Mouse (Mus musculus): Measurements from ENCODE around the gene Glud1. TPM values are rescaled to one million over a fixed set of nuclear protein-coding genes. Genes with fewer than 3 reads are reported as not detected.

Gene Glud1
- 71.0 TPM for polyA plus RNA-seq (2014; fragmentation: Illumina TruSeq; extraction: RNeasy Lipid Tissue Mini Kit (QIAGEN cat#74804); ENCODE audit: insufficient read depth, low read depth, low replicate concordance)

GRCm38 (mm10) chr14:34310234-34310965 is at the start of gene Glud1, which contains the start of gene Shld2:
Gene Glud1, plus strand, starts transcription at chr14:34310727.
Gene Shld2, minus strand, starts transcription at chr14:34310493.

GRCm38 (mm10) chr14:34355301-34355700 is 44.8 kb downstream of the Glud1 start, which contains the start of gene Fam25c:
Gene Fam25c, minus strand, starts transcription at chr14:34355433.

GRCm38 (mm10) chr14:34374577-34374976 is 64.0 kb downstream of the Glud1 start, which contains the start of gene Sncg:
Gene Sncg, minus strand, starts transcription at chr14:34374789.

GRCm38 (mm10) chr14:34375415-34375904 is 64.9 kb downstream of the Glud1 start, which contains the start of gene Mmrn2:
Gene Mmrn2, plus strand, starts transcription at chr14:34375465.

Other genes with a start within 250 kb of the Glud1 start
- gene Anxa8, start 224.7 kb upstream of the Glud1 start, polyA plus RNA-seq (2014; fragmentation: Illumina TruSeq; extraction: RNeasy Lipid Tissue Mini Kit (QIAGEN cat#74804); ENCODE audit: insufficient read depth, low read depth, low replicate concordance) = 21.6 TPM
- gene A630023A22Rik, start 208.0 kb upstream of the Glud1 start, polyA plus RNA-seq (2014; fragmentation: Illumina TruSeq; extraction: RNeasy Lipid Tissue Mini Kit (QIAGEN cat#74804); ENCODE audit: insufficient read depth, low read depth, low replicate concordance) = 0.50 TPM
- 0.12 TPM for gene Npy4r, start 158.2 kb upstream of the Glud1 start, polyA plus RNA-seq (2014; fragmentation: Illumina TruSeq; extraction: RNeasy Lipid Tissue Mini Kit (QIAGEN cat#74804); ENCODE audit: insufficient read depth, low read depth, low replicate concordance)
- 0.06 TPM for gene Gprin2, start 109.1 kb upstream of the Glud1 start, polyA plus RNA-seq (2014; fragmentation: Illumina TruSeq; extraction: RNeasy Lipid Tissue Mini Kit (QIAGEN cat#74804); ENCODE audit: insufficient read depth, low read depth, low replicate concordance)
- gene Syt15, start 91.1 kb upstream of the Glud1 start, polyA plus RNA-seq (2014; fragmentation: Illumina TruSeq; extraction: RNeasy Lipid Tissue Mini Kit (QIAGEN cat#74804); ENCODE audit: insufficient read depth, low read depth, low replicate concordance) = 2.8 TPM
- gene Shld2, start 234 bp upstream of the Glud1 start, polyA plus RNA-seq (2014; fragmentation: Illumina TruSeq; extraction: RNeasy Lipid Tissue Mini Kit (QIAGEN cat#74804); ENCODE audit: insufficient read depth, low read depth, low replicate concordance) = 4.3 TPM
- not detected for gene Fam25c, start 44.7 kb downstream of the Glud1 start, polyA plus RNA-seq (2014; fragmentation: Illumina TruSeq; extraction: RNeasy Lipid Tissue Mini Kit (QIAGEN cat#74804); ENCODE audit: insufficient read depth, low read depth, low replicate concordance)
- gene Sncg, start 64.1 kb downstream of the Glud1 start, polyA plus RNA-seq (2014; fragmentation: Illumina TruSeq; extraction: RNeasy Lipid Tissue Mini Kit (QIAGEN cat#74804); ENCODE audit: insufficient read depth, low read depth, low replicate concordance) = 24.1 TPM
- gene Mmrn2, start 64.7 kb downstream of the Glud1 start, polyA plus RNA-seq (2014; fragmentation: Illumina TruSeq; extraction: RNeasy Lipid Tissue Mini Kit (QIAGEN cat#74804); ENCODE audit: insufficient read depth, low read depth, low replicate concordance) = 9.8 TPM
- 17.6 TPM for gene Bmpr1a, start 192.6 kb downstream of the Glud1 start, polyA plus RNA-seq (2014; fragmentation: Illumina TruSeq; extraction: RNeasy Lipid Tissue Mini Kit (QIAGEN cat#74804); ENCODE audit: insufficient read depth, low read depth, low replicate concordance)
- gene 9230112D13Rik, start 212.1 kb downstream of the Glud1 start, polyA plus RNA-seq (2014; fragmentation: Illumina TruSeq; extraction: RNeasy Lipid Tissue Mini Kit (QIAGEN cat#74804); ENCODE audit: insufficient read depth, low read depth, low replicate concordance) = not detected

All from lung, adult 10 weeks (tissue).